Mouse (Mus musculus) adrenal gland, postnatal 10 days (tissue): Measurements from ENCODE around the gene Tnnc2. TPM values are rescaled to one million over a fixed set of nuclear protein-coding genes. Genes with fewer than 3 reads are reported as not detected.
A peak's percentile ranks its signal among the peaks of the same experiment; 100 is the strongest.
"Not testable (repeated sequence)": the region's sequence is repeated elsewhere in the genome, so short reads cannot be mapped to it uniquely, and the experiment has no call there.

Source experiments
- DNase-seq: peaks from one replicate; pipeline ENCODE4 v3.0.0; 2021; ENCODE audit warnings: mixed read lengths
- long read RNA-seq, 2 experiments: library from polyadenylated mRNA; stranded (forward); transcript quantifications; one replicate each; pipeline ENCODE4 v2.0.0; 2021
- total RNA-seq, 2 experiments: library from RNA; stranded (reverse); gene quantifications; 2 replicates each; pipeline ENCODE4 v1.2.3; 2021

The Tnnc2 gene
- total RNA-seq = 100 to 1,000 TPM; 221 to 908 TPM
- long read RNA-seq, experiment 1, transcript Tnnc2-201 (6 exons, 700 nt) = major isoform, 448 of 460 reads
- long read RNA-seq, experiment 1, partial matches to known transcripts = 4 of 460 reads
- long read RNA-seq, experiment 1, other reads (novel, unspliced or antisense) = 8 of 460 reads
- long read RNA-seq, experiment 2, transcript Tnnc2-201 (6 exons, 700 nt) = major isoform, 412 of 428 reads
- long read RNA-seq, experiment 2, partial matches to known transcripts = 10 of 428 reads
- long read RNA-seq, experiment 2, other reads (novel, unspliced or antisense) = 6 of 428 reads

DNA sequence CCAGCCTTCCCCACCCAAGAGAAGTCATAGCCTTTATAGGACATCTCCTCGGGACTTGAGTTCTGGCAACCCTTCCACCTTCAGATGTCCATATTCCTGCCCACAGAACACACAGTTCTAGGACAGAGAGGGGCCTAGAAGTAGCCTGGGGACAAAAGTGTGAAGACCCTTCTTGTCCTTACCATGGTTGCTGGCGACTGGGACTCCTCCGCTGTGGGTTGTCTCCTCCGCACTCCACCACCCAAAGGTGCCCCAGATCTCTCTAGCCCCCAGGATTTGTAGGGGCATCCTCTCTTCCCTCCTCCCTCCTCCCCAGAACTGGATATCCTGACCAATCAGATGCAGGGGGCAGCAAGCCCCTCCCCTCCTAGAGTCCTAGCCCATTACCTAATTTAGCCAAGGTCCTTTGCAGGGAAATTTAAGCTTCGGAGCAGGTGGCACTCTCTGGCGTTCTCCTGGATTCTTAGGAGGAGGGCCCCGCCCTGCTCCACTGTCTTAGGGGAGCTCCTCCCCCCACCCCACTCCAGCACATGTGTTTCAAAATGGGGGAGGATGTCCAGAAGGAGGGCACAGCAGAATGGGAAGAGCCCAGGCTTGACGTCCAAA lies at the start of gene Tnnc2:
Gene Tnnc2 (minus strand): TSS at position 487 of the 606 bp plus-strand sequence.
- no peak for DNase-seq

DNA sequence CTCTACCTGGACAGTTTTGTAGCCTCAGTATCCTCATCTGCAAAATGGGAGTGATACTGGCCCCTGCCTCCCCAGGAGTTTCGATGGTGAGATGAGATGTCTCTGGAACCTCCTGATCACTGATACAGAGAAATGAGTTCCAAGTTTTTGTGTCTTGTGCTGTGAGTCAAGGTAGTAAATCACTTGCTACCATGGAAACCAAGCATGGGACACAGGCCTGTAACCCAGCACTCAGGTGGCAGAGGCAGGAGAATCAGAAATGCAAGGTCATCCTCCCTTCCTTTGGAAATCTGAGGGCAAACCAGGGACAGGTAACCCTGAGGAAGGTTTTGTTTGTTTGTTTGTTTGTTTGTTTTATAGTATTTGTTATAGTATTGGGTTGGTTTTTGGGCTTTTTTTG lies 49.3 kb upstream of the Tnnc2 start:
- DNase-seq = no peak

DNA sequence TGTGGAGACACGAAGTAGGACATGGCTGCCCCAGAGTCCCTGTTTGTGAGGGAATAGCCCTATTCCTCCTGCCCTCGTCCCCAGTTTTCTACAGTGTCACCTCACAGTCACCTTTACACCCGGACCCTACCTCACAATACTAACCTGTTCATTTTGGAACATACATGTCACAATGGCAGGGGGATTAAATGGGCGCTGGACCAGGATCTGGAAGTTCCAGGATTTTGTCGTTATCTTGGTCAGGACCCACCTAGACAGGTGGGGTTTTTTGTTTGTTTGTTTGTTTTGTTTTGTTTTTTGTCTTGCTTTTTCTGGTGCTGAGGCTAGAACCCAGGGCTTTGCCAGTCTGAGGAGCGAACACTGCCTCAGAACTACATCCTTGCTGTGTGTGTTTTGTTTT lies 48.7 kb upstream of the Tnnc2 start, which contains the start of gene Spata25:
Gene Spata25 (minus strand): TSS at position 101 of the 400 bp plus-strand sequence.
- DNase-seq = no peak

DNA sequence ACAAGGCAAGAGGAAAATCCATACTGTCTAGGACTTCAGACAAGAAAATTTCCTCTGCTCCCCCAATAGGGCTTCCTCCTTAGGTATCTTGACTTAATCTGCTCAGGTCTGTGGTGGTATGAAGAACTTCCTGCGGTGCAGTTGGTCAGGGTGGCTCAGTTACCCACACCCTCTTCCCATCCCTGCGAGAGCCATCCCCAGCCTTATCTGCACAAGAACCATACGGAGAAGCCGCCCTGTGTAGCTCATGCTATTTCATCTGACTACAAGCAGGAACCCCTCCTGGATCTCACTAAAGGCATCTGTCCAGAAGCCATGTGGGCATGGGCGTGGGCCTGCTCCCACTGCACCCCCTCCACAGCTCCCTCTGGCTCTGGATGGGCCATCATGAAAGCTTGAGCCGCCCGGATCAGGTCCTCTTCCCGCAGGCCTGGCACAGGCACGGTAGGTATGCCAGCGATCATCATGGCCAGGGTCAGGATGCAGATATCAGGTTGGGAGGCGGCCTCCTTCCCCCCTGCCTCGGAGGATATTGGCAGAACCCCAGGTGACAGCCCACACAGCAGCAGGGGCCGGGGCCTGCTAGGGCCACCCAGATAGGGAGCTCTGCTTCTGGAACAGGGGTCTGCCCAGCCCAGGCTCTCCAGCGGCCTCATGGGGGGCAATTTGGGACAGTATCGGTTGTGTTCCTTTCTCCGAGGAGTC lies 47.5 kb upstream of the Tnnc2 start:
- DNase-seq = no peak

DNA sequence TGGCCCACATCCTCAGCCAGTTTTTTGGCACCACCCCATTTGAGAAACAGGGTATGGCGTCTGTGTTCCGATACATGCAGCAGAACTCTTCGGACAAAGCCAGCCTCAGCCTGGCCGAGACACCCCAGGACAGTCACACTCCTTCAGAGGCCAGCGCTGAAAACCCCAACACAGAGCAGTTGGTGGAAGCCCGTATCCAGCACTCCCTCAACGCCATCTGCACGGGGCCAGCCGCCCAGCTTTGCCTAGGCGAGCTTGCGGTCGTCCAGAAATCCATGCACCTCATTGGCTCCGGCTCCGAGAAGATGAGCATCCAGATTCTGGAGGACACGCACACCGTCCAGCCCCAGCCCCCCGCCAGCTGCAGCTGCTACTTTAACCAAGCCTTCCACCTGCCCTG lies 45.8 kb upstream of the Tnnc2 start:
- DNase-seq = no peak

DNA sequence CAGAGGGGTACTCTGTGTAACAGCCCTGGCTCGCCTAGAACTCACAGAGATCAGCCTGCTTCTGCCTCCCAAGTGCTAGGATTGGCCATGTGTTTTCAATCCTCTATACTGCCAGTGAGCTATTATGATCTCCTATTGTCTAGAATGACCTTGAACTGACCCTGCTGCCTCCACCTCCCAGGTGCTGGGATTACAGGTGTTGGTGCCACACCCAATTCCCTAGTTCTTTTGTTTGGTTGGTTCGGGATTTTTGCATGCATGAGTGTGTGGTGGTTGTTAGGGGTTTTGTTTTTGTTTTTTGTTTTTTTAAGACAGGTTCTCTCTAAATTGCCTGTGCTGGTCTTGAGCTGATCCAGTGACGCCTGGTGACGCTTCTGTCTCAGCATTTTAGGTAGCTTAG lies 44.2 kb upstream of the Tnnc2 start:
- DNase-seq = no peak

DNA sequence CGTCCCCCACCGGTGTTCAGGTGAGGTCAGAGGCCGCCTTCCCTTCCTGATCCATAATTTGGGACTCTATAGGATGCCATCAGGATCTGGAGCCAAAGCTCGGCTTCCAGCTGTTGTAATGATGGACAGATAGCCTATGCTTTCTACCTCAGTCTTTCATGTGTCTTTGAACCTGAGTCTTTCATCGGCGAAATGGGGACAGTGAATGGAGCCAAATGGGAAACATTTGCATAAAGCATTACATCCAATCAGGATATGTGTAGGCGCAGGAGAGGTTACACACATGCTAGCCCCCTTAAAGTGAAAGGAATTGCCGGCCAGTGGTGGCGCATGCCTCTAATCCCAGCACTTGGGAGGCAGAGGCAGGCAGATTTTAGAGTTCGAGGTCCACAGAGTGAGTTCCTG lies 43.4 kb upstream of the Tnnc2 start:
- peak; percentile 43 for DNase-seq

DNA sequence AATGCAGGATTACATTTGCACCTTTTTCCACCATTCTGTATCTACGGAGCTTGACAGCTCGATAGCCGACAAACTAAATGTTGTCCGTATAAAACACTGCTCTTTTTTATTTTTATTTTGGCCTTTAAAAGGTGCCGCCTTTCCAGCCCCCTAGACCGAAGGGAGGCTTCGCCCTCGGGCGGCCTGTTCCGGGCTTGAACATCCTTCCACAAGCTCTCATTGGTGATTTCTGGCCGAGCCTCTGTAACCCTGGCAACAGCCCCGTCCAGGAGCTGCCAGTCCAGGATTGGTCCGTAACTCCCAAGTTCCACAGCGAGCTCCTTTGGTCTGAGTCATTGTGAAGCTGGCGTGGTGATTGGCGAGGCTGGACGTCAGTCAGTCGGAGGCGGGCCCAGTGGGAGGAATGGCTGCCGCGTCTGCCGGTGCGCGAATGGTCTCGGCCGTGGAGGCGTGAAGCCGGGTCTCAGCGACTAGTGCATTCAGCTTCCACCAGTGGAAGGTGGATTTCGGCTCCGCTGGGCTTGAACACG lies 42.9 kb upstream of the Tnnc2 start, which contains the start of gene Zswim1:
Gene Zswim1 (plus strand): TSS at position 51 of the 530 bp plus-strand sequence.
- DNase-seq = peak; percentile 100

DNA sequence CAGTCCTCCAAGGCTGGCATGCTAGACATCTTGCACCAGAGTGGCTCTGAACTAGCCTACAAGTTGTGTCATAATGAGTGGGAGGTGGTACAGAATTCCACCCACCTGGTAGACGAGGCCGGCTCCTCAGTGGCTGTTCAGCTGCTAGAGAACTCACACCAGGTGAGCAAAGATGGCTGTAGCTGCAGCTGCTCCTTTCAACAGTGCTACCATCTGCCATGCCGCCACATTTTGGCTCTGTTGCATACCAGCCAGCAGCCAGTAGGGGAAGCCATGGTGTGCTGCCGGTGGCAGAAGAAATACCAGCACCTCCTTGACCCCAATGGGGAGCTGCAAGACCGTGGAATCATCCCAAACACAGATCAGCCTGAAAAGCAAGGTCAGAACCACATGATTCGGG lies 41.3 kb upstream of the Tnnc2 start:
- DNase-seq = no peak

DNA sequence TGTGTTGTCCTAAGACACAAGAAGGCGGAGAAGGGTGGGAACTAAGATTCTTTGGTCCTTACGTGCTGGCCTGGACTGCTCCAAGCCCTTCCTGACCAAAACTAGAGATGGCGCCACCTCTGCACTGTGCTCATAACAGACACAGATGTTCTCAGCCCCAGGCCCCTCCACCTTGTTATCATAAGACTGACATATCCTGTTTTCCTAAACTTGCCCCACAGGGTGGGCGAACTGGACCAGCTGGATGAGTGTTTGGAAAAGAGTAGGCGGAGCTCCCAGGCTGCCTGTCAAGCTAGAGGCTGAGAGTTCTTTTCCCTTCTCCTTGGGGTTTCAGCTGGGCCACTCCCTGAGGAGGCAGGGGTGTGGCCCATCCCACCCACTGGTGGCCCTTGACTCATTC lies 37.9 kb upstream of the Tnnc2 start:
- DNase-seq = no peak

DNA sequence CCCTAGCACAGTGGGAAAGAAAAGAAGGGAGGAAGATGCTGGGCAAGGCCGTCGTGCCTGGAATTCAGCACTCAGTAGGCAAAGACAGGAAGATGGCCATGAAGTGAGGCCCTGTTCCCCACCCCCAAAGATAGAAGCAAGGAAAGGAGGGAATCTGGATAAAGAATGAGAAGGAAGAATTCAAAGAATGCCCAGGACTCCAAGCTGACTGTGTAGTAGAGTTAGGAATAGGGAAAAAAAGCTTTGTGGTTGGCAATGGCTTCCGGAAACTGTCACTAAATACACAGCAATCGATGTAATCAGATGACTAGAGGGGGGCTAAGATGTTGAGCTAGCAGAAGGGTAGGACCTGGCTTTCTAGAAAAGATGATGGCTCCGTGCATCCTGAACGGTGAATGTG lies 37.4 kb upstream of the Tnnc2 start:
- DNase-seq = no peak

DNA sequence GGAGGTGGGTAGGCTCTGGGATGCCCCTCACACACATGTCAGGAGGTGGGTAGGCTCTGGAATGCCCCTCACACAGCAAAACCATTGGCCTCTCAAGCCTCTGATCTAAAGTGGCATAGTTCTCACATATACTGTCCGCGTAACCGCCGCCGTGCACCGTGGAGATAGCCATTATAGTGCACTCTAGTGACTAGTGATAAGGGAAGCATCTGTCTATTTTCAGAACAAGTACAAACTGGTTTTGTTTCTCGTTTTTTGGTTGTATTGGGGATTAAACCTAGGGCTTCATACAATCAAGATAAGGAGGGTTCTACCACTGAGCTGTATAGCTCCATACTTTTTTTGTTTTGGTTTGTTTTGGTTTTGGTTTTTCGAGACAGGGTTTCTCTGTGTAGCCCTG lies 36.1 kb upstream of the Tnnc2 start:
- DNase-seq = no peak

DNA sequence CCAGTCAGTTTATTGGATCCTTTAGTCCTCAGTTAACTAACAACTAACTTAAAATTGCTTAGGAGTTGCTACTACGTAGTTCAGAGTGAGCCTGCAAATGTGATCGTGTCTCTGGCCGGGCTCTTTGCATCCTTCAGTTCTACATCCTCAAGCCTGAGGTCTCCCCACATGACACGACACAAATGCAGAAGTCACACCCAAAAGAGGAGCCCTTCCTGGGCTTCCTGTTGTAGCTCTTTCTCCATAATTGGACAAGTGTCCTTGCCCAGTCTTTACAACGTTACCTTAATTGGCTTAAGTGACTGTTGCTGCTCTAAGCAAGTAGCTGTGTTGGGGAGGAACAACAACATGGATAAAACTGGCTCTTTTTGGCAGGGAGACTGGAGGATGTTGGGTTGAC lies 35.6 kb upstream of the Tnnc2 start:
- no peak for DNase-seq

DNA sequence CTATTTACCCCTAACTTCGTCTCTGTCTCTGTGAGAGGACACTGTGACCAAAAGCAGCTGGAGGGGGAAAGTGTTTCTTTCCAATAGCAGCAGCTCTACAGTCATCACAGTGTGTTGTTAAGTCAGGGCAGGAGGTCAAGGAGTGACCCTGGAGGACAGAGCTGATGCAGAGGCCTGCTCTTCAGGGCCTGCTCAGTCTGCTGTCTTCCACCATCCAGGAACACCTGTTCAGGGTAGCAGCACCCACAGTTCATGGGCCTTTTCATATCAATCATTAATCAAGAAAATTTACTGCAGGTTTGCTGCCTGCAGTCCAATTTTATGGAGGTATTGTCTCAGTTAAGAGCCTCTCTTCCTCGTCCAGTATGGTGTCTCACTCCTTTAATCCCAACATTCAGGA lies 33.8 kb upstream of the Tnnc2 start:
- no peak for DNase-seq

DNA sequence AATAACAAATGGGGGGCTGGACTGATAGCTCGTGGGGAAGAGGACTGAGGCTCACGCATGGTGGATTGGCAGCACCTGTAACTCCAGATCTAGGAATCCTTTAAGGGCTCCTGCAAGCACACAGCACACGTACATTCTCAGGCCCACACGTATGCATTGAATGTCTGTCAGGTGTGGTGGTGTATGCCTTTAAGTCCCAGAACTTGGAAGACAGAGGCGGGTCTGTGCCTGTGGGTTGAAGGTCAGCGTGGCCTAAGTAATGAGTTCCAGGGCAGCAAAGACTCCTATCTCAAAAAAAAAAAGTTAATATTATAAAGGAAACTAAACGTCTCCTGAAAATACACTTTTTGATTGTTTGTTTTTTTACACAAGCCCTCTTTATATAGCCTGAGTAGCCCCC lies 26.8 kb upstream of the Tnnc2 start:
- DNase-seq = peak; percentile 12

DNA sequence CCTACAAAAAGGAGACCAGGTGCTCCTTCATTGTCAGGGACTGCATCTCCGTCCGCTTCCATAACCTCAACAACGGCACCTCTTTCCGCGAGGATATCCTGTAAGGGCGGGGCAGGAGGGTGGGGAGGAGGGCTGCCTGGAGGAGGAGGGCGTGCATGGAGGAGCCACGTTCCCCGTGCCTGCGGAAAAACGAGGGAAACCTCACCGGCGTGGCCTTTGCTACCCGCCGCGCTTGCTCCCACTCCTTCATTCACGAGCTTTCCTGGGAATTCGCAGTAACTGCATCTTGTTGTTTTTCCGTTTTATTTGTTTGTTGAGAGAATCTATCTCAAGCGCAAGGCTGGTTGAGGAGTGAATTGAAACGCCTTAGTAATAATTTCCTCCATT lies 25.6 kb upstream of the Tnnc2 start:
- no peak for DNase-seq

DNA sequence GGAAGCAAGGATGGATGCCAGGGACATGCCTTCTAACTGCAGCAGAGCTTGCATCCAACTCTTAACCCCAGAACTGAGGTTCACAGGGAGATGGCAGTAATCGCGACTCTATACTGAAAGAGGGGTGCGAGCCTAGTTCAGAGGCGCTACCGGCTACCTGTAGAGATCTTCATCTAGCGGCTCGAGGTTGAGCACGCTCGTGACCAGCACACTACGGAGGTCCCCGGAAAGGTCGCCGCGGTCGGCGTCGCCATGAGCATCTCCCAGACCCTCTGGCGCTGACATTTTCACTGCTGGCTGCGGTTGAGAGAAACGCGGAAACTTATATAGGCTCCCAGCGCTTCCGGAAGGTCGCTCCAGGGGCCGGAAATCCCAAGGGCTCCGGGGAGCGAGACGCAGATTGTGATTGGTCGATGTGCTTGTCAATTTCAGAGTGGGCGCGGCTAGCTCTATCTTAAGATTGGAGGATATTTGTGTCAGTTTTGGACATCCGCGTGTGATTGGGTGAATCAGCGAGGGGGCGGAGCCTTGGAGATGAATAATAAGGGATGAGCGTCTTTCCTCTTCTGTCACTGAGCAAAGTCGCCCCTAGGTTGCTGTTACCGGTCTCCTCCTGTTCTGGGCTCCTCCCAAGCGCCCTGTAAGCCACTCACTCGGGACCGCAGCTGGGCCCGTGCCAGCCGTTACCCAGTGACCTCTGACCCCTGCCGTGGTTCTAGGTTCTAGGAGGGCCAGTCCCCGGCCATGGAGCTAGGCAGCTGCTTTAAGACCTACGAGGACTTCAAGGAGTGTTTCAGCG lies 25.0 kb upstream of the Tnnc2 start, which contains the start of the genes Acot8 and Zswim3:
Gene Acot8 (minus strand): TSS at position 350 of the 799 bp plus-strand sequence.
Gene Zswim3 (plus strand): TSS at position 566 of the 799 bp plus-strand sequence.
- DNase-seq = peak; percentile 98

DNA sequence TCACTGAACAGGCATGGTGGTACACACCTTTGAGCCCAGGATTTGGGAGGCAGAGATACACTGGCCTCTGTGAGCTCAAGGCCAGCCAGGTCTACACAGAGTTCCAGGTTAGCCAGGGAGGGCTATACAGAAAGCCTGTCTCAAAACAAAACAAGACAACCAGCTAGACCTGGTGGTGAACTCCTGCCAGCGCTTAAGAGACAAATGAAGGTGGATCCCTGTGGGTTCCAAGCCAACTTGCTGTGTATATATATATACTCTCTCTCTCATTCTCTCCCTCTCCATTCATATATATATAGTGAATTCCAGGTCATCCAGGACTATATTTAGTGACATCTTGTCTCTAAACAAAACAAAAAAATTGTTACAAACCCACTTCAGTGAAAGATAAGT lies 24.1 kb upstream of the Tnnc2 start:
- no peak for DNase-seq

DNA sequence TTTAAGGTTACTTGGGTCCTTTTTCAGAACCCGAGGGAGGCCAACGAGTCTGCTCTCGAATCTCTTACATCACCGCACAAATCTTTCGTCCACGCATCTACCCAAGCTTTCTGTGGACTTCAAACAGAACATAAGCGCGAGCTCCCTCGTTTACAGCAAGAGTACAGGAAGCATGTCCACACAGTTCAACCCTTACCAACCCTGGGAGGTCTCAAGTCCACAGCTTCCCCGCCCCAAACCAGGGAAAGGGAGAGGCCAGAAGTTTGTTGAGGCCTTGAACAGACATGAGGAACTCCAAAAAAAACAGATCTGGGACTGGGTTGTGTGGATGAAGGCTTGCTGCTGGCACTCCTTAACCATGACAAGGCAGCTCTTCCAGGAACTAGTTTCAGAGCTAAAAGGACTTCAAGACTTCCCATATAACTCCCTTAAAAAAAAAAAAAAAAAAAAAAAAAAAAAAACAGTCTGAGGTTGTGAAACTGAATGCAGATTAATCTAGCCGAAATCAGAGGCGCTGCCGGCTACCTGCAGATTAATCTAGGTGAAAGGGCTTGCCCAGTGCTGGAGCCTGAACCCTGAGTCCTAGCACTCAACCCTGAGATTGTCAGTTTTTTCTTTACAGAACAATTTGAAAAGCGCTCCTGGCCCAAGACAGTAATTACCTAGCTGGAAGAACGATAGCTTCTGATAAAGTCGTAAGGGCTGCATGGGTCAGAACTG lies 23.6 kb upstream of the Tnnc2 start:
- no peak for DNase-seq

DNA sequence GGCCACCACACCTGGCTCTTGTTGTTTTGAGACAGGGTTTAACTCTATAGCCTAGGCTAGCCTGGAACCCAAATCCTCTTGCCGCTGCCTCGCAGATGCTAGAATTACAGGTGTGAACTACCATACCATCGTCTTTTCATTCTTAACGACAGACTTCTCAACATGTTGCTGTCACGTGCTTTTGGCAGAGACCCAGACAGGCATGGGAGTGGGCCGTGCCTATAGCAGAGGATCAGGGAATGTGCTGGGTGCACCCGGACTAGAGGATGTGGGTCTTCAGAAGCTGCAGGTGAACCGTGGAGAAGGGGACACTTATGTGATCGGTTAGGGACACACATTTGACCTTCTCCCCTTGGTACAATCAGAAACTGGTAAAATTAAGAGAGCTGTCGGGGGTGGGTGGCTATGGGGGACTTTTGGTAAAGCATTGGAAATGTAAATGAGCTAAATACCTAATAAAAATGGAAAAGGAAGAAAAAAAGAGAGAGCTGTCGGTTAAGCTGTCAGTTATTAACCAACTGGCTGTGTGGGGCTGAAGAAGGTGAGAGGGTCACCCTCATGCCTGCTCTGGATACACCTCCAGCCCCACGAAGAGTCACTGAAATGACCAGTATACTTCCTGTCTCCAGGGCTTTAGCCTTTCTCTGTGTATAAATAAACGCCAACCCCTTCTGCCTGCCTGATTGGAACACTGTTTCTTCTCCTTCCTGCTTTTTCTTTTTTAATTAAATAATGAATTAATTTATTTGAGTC lies 20.7 kb upstream of the Tnnc2 start:
- no peak for DNase-seq

DNA sequence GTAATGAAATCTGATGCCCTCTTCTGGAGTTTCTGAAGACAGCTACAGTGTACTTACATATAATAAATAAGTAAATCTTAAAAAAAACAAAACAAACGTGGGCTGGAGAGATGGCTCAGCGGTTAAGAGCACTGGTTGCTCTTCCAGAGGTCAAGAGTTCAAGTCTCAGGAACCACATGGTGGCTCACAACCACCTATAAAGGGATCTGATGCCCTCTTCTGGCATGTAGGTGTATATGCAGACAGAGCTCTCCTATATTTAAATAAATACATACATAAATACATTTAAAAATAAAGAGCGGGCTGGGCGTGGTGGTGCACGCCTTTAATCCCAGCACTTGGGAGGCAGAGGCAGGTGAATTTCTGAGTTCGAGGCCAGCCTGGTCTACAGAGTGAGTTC lies 18.8 kb upstream of the Tnnc2 start:
- not testable (repeated sequence) for DNase-seq
